9 mouse cellular contexts compared by ENCODE assay signal in the genomic region with DNA sequence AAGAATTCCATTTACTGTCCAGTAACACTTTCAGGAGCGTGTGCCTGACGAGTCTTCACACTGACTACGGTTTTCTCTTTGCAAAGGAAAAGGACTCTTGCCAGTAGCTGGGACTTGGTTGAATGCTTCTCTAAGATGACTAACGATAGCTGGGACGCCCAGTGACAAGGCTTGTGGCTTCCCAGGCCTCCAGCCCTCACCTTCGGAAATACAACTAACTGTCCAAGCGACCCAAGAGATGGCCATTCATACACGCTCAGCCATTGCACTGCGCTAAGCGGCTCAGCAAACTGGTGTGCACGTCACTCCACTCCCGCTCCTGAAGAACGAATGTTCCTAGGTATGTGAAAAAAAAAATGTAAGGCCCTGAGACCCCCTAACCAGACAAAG. TPM values are rescaled to one million over a fixed set of nuclear protein-coding genes. Genes with fewer than 3 reads are reported as not detected.
DNase-seq lines count a peak whose midpoint lies in the region; ATAC-seq and TF ChIP-seq lines count a peak whose summit lies in the region.
"Had no signal": no experiment of that assay in that cellular context is flagged by ENCODE, and none has a peak within 500 bp of the region (broad histone marks: within the 10 kb centered on the region; RNA-seq: fewer than 3 reads in every experiment).

No protein-coding gene starts in this region.

- H3K27me3 ChIP-seq in ES-Bruce4 (ENCODE audit: control insufficient read depth, insufficient read depth, low read length, poor library complexity, severe bottlenecking) = no peaks in the 10 kb centered on the region
- H3K27me3 ChIP-seq in embryonic facial prominence, embryonic 11.5 days (ENCODE audit: control insufficient read depth, insufficient read depth, low read length) = no peaks in the 10 kb centered on the region
- no peaks in the 10 kb centered on the region for H3K27me3 ChIP-seq in hindbrain, postnatal 0 days (ENCODE audit: insufficient read depth, low read length)

- peak overlapping the region; percentile 28 for H3K4me2 ChIP-seq in embryonic facial prominence, embryonic 11.5 days (ENCODE audit: low read depth, low read length)
- H3K4me2 ChIP-seq in hindbrain, postnatal 0 days (ENCODE audit: low read depth, low read length) = peak overlapping the region; percentile 80

- no peak for ATAC-seq in embryonic facial prominence, embryonic 11.5 days (replicated peaks; ENCODE audit: insufficient number of reproducible peaks, low FRiP score, low TSS enrichment, low read depth)
- ATAC-seq in hindbrain, postnatal 0 days = no peak

- DNase-seq in cerebellum, adult 18-20 months = peak; percentile 50 to 64
- no peak for DNase-seq in cerebellum, adult 11-12 months
- DNase-seq in embryonic facial prominence, embryonic 11.5 days (ENCODE audit: low spot score) = peak; percentile 67
- DNase-seq in hindbrain, postnatal 0 days (ENCODE audit: low spot score) = peak; percentile 28
- peak; percentile 23 for DNase-seq in lung, postnatal 36 days
- DNase-seq in layer of hippocampus, postnatal 10 days (ENCODE audit: low spot score in 2 of 2) = no peak
- no peak for DNase-seq in right cerebral cortex, postnatal 36 days (ENCODE audit: low spot score in 2 of 2)

- TF ChIP-seq CTCF in ES-Bruce4 (IDR thresholded peaks at IDR 0.05; ENCODE audit: low read depth, low read length) = no peak
- TF ChIP-seq CTCF in hindbrain, postnatal 0 days (IDR thresholded peaks at IDR 0.05; ENCODE audit: low read depth) = no peak

- H3K9ac ChIP-seq in ES-Bruce4 (ENCODE audit: low read depth, poor library complexity, severe bottlenecking) = peak overlapping the region; percentile 90
- H3K9ac ChIP-seq in embryonic facial prominence, embryonic 11.5 days (replicated peaks; ENCODE audit: low read length) = peak overlapping the region; percentile 80
- H3K9ac ChIP-seq in hindbrain, postnatal 0 days (replicated peaks; ENCODE audit: low read length) = peak overlapping the region; percentile 76

- WGBS in embryonic facial prominence, embryonic 11.5 days = under 1% methylated on average over 13 of the region's 13 CpGs
- 1% methylated on average over 13 of the region's 13 CpGs for WGBS in hindbrain, postnatal 0 days

- no peak for TF ChIP-seq EP300 in ES-Bruce4 (IDR thresholded peaks at IDR 0.05; ENCODE audit: insufficient read depth, low read depth, low read length)

- H3K27ac ChIP-seq in ES-Bruce4 (ENCODE audit: insufficient read depth, low read length) = no peak overlapping the region
- no peak overlapping the region for H3K27ac ChIP-seq in embryonic facial prominence, embryonic 11.5 days (replicated peaks; ENCODE audit: low read depth, low read length)
- peak overlapping the region; percentile 66; the same call in 1 of the 2 replicates for H3K27ac ChIP-seq in hindbrain, postnatal 0 days

- peaks cover 7% of the 10 kb centered on the region for H3K36me3 ChIP-seq in ES-Bruce4 (ENCODE audit: control insufficient read depth, insufficient read depth, low read length, poor library complexity, severe bottlenecking)
- H3K36me3 ChIP-seq in embryonic facial prominence, embryonic 11.5 days (replicated peaks; ENCODE audit: control insufficient read depth, insufficient read depth, low read depth, low read length) = no peaks in the 10 kb centered on the region
- H3K36me3 ChIP-seq in hindbrain, postnatal 0 days (ENCODE audit: insufficient read depth, low read length) = no peaks in the 10 kb centered on the region

- H3K4me3 ChIP-seq in ES-Bruce4 (ENCODE audit: low read depth, low read length) = peak overlapping the region; percentile 76
- H3K4me3 ChIP-seq in embryonic facial prominence, embryonic 11.5 days (ENCODE audit: low read depth, low read length) = peak overlapping the region; percentile 73
- peak overlapping the region; percentile 80 for H3K4me3 ChIP-seq in hindbrain, postnatal 0 days (ENCODE audit: low read length)

- no peak for TF ChIP-seq POLR2A in ES-Bruce4 (IDR thresholded peaks at IDR 0.05; ENCODE audit: insufficient read depth, low read length)

- H3K9me3 ChIP-seq in ES-Bruce4 (replicated peaks; ENCODE audit: control insufficient read depth, insufficient read depth, low read length, poor library complexity, severe bottlenecking) = no peaks in the 10 kb centered on the region
- no peaks in the 10 kb centered on the region for H3K9me3 ChIP-seq in embryonic facial prominence, embryonic 11.5 days (replicated peaks; ENCODE audit: control insufficient read depth, low read length)
- H3K9me3 ChIP-seq in hindbrain, postnatal 0 days (ENCODE audit: low read length) = no peaks in the 10 kb centered on the region

- H3K4me1 ChIP-seq in ES-Bruce4 (ENCODE audit: control insufficient read depth, insufficient read depth, low read length) = peaks cover 7% of the 10 kb centered on the region
- H3K4me1 ChIP-seq in embryonic facial prominence, embryonic 11.5 days (ENCODE audit: control insufficient read depth, insufficient read depth, low read length) = no peaks in the 10 kb centered on the region
- 0 out of 2 replicates have a peak, but pooled peaks cover 3% of the 10 kb centered on the region for H3K4me1 ChIP-seq in hindbrain, postnatal 0 days (ENCODE audit: insufficient read depth, low read length)

RNA-seq across cellular contexts. Expression of gene Golm1, which starts 0.9 kb away (rescaled TPM):
- 54.9 and 58.3 TPM in 2 replicates for polyA plus RNA-seq in ES-Bruce4 (2011; ENCODE audit: insufficient read depth, insufficient read length, low read depth, missing spikeins)
- polyA plus RNA-seq in embryonic facial prominence, embryonic 11.5 days (2014; fragmentation: Nextera tagmentation; extraction: Ambion mirVana) = 88.0 and 97.5 TPM in 2 replicates
- 16.8 and 17.9 TPM in 2 replicates for total RNA-seq in hindbrain, postnatal 0 days (2014; rRNA removed)
- polyA plus RNA-seq in hindbrain, postnatal 0 days (2015; fragmentation: Nextera tagmentation; extraction: Ambion mirVana) = 20.2 and 22.9 TPM in 2 replicates
- 10 to 100 TPM; 45.1 to 46.8 TPM for total RNA-seq in layer of hippocampus, postnatal 10 days (2021)

RNA-seq across cellular contexts. Expression of gene 4921517D22Rik, which starts 19.2 kb away (rescaled TPM):
- polyA plus RNA-seq in ES-Bruce4 (2011; ENCODE audit: insufficient read depth, insufficient read length, low read depth, missing spikeins) = not detected in 2 replicates
- not detected in 2 replicates for polyA plus RNA-seq in embryonic facial prominence, embryonic 11.5 days (2014; fragmentation: Nextera tagmentation; extraction: Ambion mirVana)
- total RNA-seq in hindbrain, postnatal 0 days (2014; rRNA removed) = not detected in 2 replicates
- polyA plus RNA-seq in hindbrain, postnatal 0 days (2015; fragmentation: Nextera tagmentation; extraction: Ambion mirVana) = not detected in 2 replicates
- not detected for total RNA-seq in layer of hippocampus, postnatal 10 days (2021)
- total RNA-seq: left cerebral cortex, postnatal 25 days had no signal

RNA-seq across cellular contexts. Expression of gene Spata31d1a, which starts 35.4 kb away (rescaled TPM):
- 0.40 and 1.1 TPM in 2 replicates for polyA plus RNA-seq in ES-Bruce4 (2011; ENCODE audit: insufficient read depth, insufficient read length, low read depth, missing spikeins)
- 0.11 TPM in 1 of 2 replicates, not detected in the other for polyA plus RNA-seq in embryonic facial prominence, embryonic 11.5 days (2014; fragmentation: Nextera tagmentation; extraction: Ambion mirVana)
- total RNA-seq in hindbrain, postnatal 0 days (2014; rRNA removed) = not detected in 2 replicates
- 0.09 and 0.16 TPM in 2 replicates for polyA plus RNA-seq in hindbrain, postnatal 0 days (2015; fragmentation: Nextera tagmentation; extraction: Ambion mirVana)
- under 1 TPM; 0.11 to 0.21 TPM for total RNA-seq in layer of hippocampus, postnatal 10 days (2021)

RNA-seq across cellular contexts. Expression of gene Spata31d1b, which starts 37.3 kb away (rescaled TPM):
- 0.37 TPM in 1 of 2 replicates, not detected in the other for polyA plus RNA-seq in ES-Bruce4 (2011; ENCODE audit: insufficient read depth, insufficient read length, low read depth, missing spikeins)
- not detected in 2 replicates for polyA plus RNA-seq in embryonic facial prominence, embryonic 11.5 days (2014; fragmentation: Nextera tagmentation; extraction: Ambion mirVana)
- 0.21 TPM in 1 of 2 replicates, not detected in the other for total RNA-seq in hindbrain, postnatal 0 days (2014; rRNA removed)
- polyA plus RNA-seq in hindbrain, postnatal 0 days (2015; fragmentation: Nextera tagmentation; extraction: Ambion mirVana) = not detected in 2 replicates
- total RNA-seq in layer of hippocampus, postnatal 10 days (2021) = under 1 TPM in 1 of 2 experiments, not detected in 1; 0.11 TPM

RNA-seq across cellular contexts. Expression of gene Spata31d1d, which starts 56.8 kb away (rescaled TPM):
- polyA plus RNA-seq in ES-Bruce4 (2011; ENCODE audit: insufficient read depth, insufficient read length, low read depth, missing spikeins) = not detected in 2 replicates
- polyA plus RNA-seq in embryonic facial prominence, embryonic 11.5 days (2014; fragmentation: Nextera tagmentation; extraction: Ambion mirVana) = not detected in 2 replicates
- total RNA-seq in hindbrain, postnatal 0 days (2014; rRNA removed) = not detected in 2 replicates
- polyA plus RNA-seq in hindbrain, postnatal 0 days (2015; fragmentation: Nextera tagmentation; extraction: Ambion mirVana) = not detected in 2 replicates
- total RNA-seq in layer of hippocampus, postnatal 10 days (2021) = not detected
- total RNA-seq: left cerebral cortex, postnatal 25 days had no signal

Comparison
In these comparisons a context has a peak if more than half of its experiments do, and no peak if none do; other contexts are left out.
1. DNase-seq: peak in cerebellum, adult 18-20 months (2 of 2), embryonic facial prominence, embryonic 11.5 days (single experiment), hindbrain, postnatal 0 days (single experiment) and lung, postnatal 36 days (single experiment); none in cerebellum, adult 11-12 months (single experiment), layer of hippocampus, postnatal 10 days (0 of 2) and right cerebral cortex, postnatal 36 days (0 of 2).
2. Peak in every context shown above with its lines, with median percentiles within 50 percentile points of each other: H3K4me3 ChIP-seq and H3K9ac ChIP-seq.